Mouse (Mus musculus): ENCODE results near the gene Pawr.

Pawr gene

GRCm38 (mm10) chr10:108331784-108332561, at the start of gene Pawr:
Gene Pawr (plus strand): TSS chr10:108332121.
- peak; percentile 90 for DNase-seq

GRCm38 (mm10) chr10:108282351-108282750, 49.6 kb upstream of the Pawr start:
- peak; percentile 16 for DNase-seq

GRCm38 (mm10) chr10:108283418-108283817, 48.5 kb upstream of the Pawr start:
- DNase-seq, result no peak

DNA sequence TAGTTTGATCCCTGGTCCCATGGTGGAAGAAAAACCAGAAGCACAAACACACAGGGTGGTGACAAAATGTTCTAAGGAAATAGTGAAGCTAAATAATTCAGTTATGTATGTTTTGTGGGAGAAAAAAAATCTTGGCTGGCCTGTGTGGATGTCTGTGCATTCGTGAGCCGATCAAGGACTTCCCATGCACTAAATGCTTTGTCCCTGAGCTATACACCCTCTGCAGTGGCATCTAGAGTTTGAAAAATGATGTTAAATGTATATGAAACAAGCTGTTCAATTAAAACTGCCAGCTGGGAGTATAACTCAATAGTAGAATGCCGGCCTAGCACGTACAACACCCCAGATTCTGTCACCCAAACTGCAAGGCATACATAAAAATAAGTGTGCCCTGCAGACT, 48.1 kb upstream of the Pawr start:
- no peak for DNase-seq

- no peak for DNase-seq
Measured at GRCm38 (mm10) chr10:108284445-108284844, 47.5 kb upstream of the Pawr start.

DNA sequence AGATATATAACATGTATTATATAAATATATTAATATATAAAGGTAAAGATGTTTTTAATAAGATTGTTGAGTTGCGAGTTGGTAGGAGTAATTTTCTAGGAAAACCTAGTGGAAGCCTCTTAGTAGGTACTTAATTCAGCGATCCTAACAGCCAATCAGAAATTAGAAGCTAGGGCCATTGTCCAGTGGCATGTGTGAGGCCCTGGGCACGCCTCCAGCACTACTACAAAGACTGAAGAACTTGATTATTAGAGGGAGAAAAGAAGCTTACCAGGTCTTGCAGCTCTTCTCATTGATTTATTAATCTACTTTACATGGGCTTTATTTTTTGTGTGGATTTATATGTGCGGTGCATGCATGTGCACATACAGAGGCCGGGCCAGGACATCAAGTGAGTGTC, 46.9 kb upstream of the Pawr start:
- DNase-seq, result no peak

DNA sequence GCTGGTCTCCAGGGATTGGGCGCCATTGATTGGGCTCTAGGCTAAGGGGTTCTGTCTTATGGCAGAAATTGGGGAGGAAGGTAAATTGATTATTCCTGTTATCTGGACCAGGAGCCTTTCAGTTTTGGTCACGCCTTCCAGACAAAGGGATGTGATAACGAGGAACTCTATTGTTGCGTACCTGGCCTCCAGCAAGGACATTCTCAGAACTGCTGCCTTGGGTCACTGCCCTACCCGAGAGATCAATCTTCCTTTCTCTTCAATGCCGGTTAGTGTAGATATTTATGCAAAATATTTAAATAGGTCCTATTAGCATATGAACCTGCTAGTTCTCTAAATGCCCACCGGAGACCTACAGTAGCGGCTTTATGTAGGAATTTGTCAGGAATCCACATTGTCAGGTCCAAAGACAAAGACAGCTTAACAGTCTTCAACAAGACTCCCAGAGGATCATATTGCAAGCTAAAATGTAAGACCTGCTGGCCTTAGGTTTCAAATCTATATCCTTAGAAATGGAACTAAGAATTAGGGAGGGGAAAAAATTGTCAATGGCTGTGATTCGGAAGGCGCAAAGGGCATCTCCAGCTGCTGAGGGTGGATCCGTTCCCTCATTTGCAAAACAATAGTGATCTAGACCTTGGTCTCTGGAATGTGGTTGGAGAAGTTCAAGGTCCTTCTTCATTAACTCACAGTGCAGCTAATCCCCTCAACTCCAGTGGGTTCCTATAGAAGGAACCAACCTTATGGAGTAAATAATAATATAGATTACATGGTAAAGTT, 45.1 kb upstream of the Pawr start:
- no peak for DNase-seq

GRCm38 (mm10) chr10:108287438-108287801, 44.5 kb upstream of the Pawr start:
- DNase-seq, result no peak

- DNase-seq, result no peak
Measured at GRCm38 (mm10) chr10:108290046-108290445, 41.9 kb upstream of the Pawr start.

- no peak for DNase-seq
Measured at GRCm38 (mm10) chr10:108291688-108292471, 40.0 kb upstream of the Pawr start.

DNA sequence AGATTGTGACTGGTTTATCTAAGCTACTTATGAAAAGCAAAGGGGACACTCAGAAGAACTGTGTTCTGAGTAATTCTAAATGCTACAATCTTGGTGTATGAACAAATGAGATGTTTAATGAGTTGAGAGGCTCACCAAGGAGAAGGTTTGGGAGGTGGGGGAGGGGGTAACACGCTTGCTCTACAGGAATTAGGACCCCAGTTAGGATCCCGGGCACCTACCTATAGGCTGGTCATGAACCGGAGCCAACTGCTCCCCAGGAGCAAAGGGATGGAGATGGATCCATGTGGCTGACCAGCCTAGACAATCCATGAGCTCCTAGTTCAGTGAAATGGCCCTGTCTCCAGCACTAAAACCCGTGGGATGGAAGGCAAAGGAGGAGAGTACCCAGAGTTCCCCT, 39.3 kb upstream of the Pawr start:
- no peak for DNase-seq

- DNase-seq, result no peak
Measured at GRCm38 (mm10) chr10:108293620-108294195, 38.2 kb upstream of the Pawr start.

- DNase-seq, result no peak
Measured at GRCm38 (mm10) chr10:108294766-108295165, 37.2 kb upstream of the Pawr start.

- DNase-seq, result no peak
Measured at GRCm38 (mm10) chr10:108296446-108296845, 35.5 kb upstream of the Pawr start.

GRCm38 (mm10) chr10:108298261-108298660, 33.7 kb upstream of the Pawr start:
- no peak for DNase-seq

- DNase-seq, result no peak
Measured at GRCm38 (mm10) chr10:108298841-108299545, 32.9 kb upstream of the Pawr start.

DNA sequence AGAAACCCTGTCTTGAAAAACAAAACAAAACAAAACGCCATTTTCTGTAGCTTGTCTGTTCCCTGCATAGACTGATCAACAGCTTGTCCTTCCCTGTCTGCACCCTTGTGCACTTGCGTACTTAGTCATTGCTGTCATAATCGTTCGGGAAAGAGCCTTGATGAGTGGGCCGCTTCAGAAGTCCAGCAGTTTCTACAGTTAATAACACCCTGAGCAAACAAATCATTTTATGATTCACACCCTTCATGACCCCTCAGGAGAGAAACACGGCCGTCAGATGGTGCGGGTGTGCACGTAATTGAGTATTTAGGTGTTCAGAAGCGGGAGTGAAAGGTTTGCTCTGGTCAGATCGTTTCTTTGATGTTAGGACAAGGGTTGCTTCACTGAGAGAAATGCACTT, 32.1 kb upstream of the Pawr start:
- no peak for DNase-seq

DNA sequence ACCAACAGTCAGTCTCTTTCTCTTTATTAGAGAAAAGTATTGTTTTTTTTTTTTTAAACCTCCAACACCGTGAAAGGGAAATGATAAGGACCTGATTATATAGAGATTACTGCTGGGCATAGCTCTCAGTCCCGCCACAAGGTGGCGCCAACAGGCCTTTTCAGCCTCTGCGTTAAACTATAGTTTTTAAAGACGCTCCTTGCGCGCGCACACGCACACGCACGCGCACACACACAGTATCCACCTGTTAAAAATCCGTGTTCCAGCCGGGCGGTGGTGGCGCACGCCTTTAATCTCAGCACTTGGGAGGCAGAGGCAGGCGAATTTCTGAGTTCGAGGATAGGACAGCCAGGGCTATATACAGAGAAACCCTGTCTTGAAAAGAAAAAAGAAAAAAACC, 31.1 kb upstream of the Pawr start:
- DNase-seq, result peak; percentile 81

DNA sequence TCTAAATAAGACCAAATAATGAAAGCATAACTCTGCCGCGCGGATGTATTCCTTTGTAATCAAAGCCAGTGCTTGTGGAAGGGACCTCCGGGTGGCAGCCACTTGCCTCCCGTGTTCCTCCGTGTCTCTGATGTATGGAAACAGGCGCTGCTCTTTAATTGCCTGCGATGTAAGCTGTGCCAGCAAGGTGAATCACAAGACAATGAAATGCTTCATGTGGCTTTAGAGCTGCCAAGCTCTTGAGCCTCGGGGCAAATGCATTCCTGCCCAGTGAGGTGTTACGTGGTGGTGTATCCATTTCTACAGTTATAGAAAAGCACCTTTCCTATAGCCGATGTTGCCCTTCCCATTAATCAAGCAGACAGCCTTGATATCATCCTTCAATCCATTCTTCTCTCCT, 24.1 kb upstream of the Pawr start:
- DNase-seq, result no peak

DNA sequence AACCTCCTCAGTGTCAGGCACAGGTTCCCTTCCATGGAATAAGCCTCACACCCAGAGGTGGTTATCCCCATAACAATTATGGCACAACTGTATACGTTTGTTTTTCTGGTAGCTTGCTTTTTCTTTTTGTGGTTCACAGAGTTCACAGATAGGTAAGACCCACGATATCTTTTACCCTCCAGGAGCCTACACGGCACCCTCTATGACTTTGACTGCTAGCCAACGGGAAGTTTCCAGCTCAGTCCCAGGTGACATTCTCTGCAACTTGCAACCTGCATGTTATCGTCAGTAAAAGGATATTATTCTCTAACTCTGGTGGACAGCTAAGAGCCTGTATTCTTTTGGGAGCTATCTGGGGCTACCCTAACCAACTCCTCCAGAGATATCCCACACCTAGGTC, 21.7 kb upstream of the Pawr start:
- DNase-seq, result no peak

DNA sequence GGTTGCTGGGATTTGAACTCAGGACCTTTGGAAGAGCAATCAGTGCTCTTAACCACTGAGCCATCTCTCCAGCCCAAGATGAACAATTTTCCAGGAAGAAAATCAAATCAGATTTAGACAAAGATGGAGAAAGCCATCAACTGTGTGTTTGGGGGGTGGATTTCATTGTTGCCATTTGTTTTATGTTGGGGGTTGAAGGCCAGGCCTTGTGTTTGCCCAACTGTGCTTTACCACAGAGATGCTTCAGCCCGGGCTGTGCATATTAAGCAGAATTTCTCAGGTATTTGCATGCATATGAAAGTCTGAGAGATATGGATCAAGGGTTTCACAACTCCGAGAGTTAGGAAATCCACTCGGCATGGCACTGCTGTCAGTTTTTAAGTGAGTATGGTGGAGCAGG, 20.5 kb upstream of the Pawr start:
- DNase-seq, result no peak

- no peak for DNase-seq
Measured at GRCm38 (mm10) chr10:108313845-108314244, 18.1 kb upstream of the Pawr start.

- no peak for DNase-seq
Measured at GRCm38 (mm10) chr10:108314396-108314795, 17.5 kb upstream of the Pawr start.

Measured in liver (tissue).